Mouse (Mus musculus): ENCODE results near the gene Mcm2.

- TF ChIP-seq POLR2A (IDR thresholded peaks at IDR 0.05; ENCODE audit: insufficient read length, low read depth), result no peak
- no peak for TF ChIP-seq REST (IDR thresholded peaks at IDR 0.05; ENCODE audit: insufficient read depth, insufficient read length)
- no peak for TF ChIP-seq POLR2AphosphoS2 (IDR thresholded peaks at IDR 0.05; ENCODE audit: insufficient read length, low read depth)
- TF ChIP-seq MAX (IDR thresholded peaks at IDR 0.05; ENCODE audit: low read depth), result no peak
- no peak for TF ChIP-seq MYOD1 (IDR thresholded peaks at IDR 0.05; ENCODE audit: control insufficient read depth in 1 of 3, insufficient read length in 2 of 3, low read depth in 2 of 3)
Observed at GRCm38 (mm10) chr6:88931449-88931848, 32.9 kb upstream of the Mcm2 start.
